Mouse (Mus musculus): ENCODE results near the gene Gpam. TPM values are rescaled to one million over a fixed set of nuclear protein-coding genes. Genes with fewer than 3 reads are reported as not detected.

Gpam gene
- total RNA-seq, 2 experiments from 2014 or later, result 42.0 to 43.0 TPM

DNA sequence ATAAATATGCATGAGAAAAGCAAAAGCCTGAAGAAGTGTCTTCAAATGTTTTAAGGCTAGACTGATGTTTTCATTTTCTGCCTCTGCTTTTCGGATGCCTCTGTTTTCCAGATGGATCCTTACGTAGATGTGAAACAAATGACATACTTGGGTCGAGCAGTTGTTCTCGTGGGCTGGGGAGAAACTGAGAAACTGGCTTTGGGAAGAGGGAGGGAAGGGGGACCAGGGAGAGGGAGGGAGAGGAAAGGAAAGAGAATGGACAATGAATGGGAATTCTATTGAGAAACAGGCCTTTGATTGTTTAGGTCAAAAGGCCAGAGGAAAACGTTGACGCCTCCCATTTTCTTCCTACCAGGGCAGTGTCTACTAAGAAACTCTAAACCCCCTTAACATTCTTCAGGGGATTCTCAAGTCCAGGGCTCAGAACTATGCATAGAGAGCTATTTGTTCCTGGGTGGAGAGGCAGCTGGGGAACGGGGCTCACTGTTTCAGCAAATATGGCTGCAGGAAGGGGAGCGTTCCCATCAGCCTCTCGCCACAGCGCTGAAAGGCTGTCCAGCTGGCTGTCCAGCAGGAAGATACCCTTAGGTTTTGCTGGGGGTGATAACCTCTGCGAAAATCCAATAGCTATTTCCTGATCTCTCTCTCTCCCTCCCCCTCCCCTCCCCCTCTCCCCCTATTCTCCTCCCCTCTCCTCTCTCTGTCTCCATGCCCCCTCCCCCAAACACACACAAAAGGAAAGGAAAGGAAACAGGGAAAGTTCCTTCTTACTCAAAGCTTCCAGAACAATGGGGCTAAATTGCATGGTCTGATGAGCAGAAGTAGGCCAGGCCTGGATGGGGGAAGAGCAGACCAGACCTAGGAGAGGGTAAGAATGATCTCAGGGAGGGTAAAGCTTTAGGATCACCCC is 16.6 kb upstream of the Gpam start:
- DNase-seq (ENCODE audit: low spot score in 2 of 2), result no peak
- intact Hi-C loops (cut with DNase I), result no loop called here

DNA sequence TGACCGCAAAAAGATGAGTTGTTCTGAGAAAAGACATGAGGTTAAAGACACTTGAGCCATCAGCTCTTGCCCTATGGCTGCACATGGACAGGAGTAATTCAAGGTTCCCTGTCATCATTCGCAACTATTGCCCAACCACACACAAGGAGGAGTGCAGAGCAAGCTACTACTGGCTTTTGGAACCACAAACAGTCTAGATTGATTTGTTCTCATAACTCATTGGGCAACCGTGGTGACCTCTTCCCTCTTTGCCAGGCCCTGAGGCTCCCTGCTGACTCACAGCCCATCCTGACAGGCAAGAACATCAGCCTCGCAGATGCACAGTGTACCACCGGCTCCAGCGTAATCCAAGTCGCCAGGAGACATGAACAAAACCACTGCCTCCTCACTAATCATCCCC is 12.3 kb upstream of the Gpam start:
- DNase-seq (ENCODE audit: low spot score in 2 of 2), result no peak
- intact Hi-C loops (cut with DNase I), result no loop called here

DNA sequence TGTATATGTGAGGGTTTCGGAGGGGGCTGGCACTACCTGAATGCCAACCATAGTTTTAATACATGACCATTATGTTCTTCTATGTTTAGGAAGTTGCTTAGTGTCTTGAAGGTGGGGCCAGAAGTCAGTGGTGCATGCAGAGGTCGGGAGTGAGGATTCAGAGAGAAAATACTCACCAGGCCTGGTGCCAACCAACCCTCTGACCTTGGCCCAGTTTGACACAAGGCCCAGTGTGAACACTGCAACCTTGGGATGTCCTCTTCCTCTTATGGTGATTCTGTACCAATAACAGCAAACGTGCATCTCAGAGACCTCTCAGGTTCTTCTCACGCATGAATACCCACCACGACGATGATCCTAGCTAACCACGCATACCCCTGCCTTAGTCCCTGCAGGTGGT is 11.5 kb upstream of the Gpam start:
- DNase-seq (ENCODE audit: low spot score in 2 of 2), result no peak
- intact Hi-C loops (cut with DNase I), result no loop called here

- DNase-seq (ENCODE audit: low spot score in 2 of 2), result no peak
- intact Hi-C loops (cut with DNase I), result no loop called here
Measured at GRCm38 (mm10) chr19:55137884-55138283, 10.8 kb upstream of the Gpam start.

DNA sequence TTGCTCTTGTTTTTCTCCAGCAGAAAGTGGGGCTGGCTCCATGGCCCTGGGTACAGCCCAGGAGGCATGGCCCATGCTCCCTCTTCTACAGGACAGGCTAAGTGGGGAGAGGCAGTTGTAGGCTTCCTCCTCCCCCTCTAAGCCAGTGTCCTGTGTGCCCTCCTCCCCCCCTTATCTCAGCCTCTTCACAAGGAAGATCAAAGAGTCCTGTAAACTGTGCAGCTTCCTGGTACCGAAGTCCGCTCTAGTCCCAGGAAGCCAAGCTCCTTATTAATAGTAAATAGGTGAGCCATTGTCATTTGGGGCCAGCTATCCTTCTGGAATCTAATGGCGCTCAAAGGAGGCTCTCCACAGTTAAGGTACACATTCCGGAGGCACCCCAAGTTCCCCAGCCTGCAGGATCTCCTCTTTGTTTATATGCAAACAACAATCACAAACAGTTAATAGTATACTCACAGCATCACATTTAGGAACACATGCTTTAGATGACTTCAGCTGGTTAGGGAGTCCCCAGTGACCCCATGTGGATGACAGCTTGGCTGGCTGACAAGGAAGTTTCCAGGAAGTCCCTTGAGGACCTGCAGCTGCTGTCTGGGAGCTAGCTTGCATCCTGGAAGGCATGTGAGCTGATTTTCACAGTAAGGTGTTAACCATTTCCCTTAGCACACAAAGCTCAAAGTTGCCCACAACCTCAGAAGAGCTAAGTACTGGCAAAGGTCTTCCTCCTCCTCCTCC is 9.8 kb upstream of the Gpam start:
- intact Hi-C loops (cut with DNase I), result no loop called here
- DNase-seq (ENCODE audit: low spot score in 2 of 2), result no peak

DNA sequence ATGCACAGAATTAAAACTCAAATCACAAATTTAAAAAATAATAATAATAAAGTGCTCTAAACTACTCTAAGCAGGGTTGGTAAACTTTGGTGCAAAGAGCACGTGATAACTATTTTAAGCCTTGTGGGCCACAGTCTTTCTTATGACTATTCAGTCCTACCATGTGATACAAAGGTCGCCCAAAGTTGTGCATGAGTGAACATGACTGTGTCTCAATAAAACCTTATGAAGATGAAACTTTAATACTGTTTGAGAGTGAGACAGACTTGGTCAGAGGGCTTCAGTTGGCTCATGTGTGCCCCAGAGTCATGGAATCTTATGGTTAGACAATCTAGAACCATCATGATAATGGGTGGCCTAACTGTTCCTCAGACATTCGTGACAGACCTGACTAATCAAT is 8.9 kb upstream of the Gpam start:
- no peak for DNase-seq (ENCODE audit: low spot score in 2 of 2)
- intact Hi-C loops (cut with DNase I), result no loop called here

DNA sequence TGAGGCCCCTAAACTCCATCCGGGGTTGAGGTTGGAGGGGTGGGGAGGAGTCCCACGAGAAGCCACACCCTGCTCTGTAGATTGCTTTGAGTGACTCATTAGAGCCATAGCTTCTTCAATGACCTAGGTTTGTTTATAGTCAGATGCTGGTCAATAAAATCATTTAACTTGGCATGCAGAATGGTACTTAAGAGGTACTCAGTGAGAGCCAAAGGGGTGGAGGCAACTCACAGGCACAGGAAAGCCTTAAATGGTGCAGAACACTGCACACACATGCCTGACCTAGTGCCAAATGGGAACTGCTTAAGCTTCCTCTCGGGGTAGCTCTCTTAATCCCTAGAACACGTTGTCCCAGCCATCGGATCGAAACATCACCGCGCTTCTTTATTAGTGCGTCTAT is 7.5 kb upstream of the Gpam start:
- intact Hi-C loops (cut with DNase I), result no loop called here
- DNase-seq (ENCODE audit: low spot score in 2 of 2), result no peak

DNA sequence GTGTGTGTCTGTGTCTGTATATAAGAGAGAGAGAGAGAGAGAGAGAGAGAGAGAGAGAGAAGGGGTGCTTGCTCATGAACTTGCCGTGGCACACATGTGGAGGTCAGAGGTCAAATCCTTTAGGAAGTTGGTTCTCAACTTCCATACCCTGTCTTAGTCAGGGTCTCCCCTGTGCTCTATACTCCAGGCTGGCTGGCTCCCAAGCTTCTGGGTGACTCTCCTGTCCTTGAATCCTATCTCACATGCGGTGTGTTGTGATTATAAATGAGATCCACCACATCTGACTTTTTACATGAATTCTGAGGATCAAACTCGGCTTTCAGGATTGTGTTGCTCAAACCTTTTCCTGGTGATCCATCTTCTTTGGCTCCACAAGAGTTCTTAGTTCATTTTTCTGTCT is 5.4 kb upstream of the Gpam start:
- intact Hi-C loops (cut with DNase I), result no loop called here
- DNase-seq (ENCODE audit: low spot score in 2 of 2), result no peak

GRCm38 (mm10) chr19:55131747-55132146 is 4.7 kb upstream of the Gpam start:
- DNase-seq (ENCODE audit: low spot score in 2 of 2), result no peak
- intact Hi-C loops (cut with DNase I), result no loop called here

- intact Hi-C loops (cut with DNase I), result loop anchor here (10.0 kb wide), 1 partner anchor 56 kb away; the partner anchor contains the start of gene Tectb
- no peak for DNase-seq (ENCODE audit: low spot score in 2 of 2)
Measured at GRCm38 (mm10) chr19:55128469-55128868, 1.4 kb upstream of the Gpam start.

- intact Hi-C loops (cut with DNase I), result loop anchor here (10.0 kb wide), 1 partner anchor 59 kb away; the partner anchor contains the start of gene Tectb
- DNase-seq (ENCODE audit: low spot score in 2 of 2), result no peak
Measured at GRCm38 (mm10) chr19:55125456-55125855, 1.6 kb downstream of the Gpam start.

DNA sequence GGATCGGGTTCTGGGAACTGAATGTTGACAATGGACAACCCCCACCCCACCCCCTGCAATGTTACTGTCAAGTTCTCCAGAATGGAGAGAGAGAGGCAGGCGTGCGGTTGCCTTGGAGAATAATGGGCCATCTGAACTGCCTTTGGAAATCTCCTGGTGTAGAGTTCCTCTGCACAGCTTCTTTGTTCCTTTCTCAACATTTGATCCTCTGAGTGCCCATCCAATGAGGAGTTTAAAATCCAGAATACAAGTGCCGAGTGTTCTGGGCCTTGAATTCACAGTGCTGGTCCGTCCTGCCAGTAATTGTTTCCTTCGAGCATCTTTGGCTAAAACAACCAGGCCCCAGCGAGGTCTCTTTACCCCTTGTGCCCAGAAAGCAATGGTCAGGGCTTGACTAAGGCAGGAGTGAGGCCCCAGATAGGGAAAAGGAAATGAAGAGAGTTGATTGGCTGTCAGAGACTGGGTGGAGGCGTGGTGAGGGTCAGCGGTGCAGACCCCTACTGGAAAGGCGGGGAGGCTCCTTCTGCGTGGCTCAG is 4.0 kb downstream of the Gpam start:
- peak in 1 of 2 experiments; percentile 18 for DNase-seq (ENCODE audit: low spot score in 2 of 2)
- intact Hi-C loops (cut with DNase I), result loop anchor here (10.0 kb wide), 1 partner anchor 62 kb away; the partner anchor contains the start of gene Tectb

DNA sequence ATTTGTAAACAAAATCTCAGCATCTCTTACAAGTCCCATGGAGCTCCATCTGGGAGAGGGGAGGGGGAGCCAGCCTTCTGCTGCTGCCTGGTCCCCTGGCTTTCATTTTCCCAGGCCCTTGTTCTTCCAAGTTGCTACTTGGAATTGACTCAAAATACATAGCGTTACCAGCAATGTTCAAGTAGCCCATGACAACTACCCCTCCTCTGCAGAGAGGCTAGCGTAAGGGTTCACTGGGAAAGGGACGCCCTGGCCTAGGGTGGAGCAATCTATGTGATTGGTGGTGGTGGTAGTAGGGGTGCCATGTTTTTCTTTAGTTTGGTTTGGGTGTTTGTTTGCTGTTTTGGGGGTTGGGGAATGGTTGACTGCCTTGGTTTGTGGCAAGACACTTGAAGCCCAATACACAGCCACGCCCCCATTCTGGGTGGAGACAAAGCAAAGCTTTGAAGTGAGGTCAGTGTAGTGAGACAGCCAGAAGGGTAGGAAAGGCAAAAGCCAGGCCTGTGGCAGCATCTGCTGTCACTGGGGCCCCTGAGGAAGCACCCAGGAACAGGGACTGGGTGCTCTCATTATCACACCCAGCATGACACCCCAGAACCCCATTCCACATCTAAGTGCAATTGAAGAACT is 4.6 kb downstream of the Gpam start:
- intact Hi-C loops (cut with DNase I), result loop anchor here (10.0 kb wide), 1 partner anchor 62 kb away; the partner anchor contains the start of gene Tectb
- no peak for DNase-seq (ENCODE audit: low spot score in 2 of 2)

- intact Hi-C loops (cut with DNase I), result loop anchor here (10.0 kb wide), 1 partner anchor 63 kb away; the partner anchor contains the start of gene Tectb
- no peak for DNase-seq (ENCODE audit: low spot score in 2 of 2)
Measured at GRCm38 (mm10) chr19:55121836-55122235, 5.2 kb downstream of the Gpam start.

DNA sequence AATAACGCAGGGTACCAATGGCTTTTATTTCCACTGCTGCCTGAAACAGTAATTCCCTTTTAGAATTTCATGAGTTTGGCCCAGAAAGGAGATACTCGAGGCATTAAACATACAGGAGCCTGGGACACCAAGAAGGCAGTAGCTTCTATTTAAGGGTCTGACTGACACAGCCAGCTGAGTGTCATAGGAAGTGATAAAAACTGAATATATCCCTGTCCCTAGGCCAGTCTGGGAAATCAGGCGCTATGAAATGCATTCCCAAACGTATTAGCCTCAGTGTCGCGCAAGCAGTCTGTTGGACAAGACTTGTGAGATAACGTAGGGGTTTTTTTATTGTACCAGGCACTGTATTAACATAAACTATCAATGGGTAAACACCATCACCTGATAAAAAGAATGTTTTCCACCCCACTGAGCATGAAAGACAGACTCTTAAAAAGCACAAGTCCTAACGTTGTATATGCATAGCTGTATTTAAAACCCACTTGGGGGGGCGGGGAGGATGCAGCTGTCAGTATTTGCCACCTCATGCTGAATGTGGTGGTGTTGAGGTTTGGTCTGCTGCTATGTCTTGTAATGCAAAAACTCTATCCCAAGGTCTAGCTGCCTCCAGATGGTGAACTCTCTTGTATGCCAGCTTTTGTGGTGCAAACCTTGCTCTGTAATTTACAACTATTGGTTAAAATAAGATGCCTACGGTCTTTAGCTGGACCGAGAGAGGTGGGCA is 6.4 kb downstream of the Gpam start:
- DNase-seq (ENCODE audit: low spot score in 2 of 2), result no peak
- intact Hi-C loops (cut with DNase I), result loop anchor here (10.0 kb wide), 1 partner anchor 64 kb away; the partner anchor contains the start of gene Tectb

GRCm38 (mm10) chr19:55119541-55119940 is 7.5 kb downstream of the Gpam start:
- intact Hi-C loops (cut with DNase I), result no loop called here
- DNase-seq (ENCODE audit: low spot score in 2 of 2), result no peak

GRCm38 (mm10) chr19:55117991-55118390 is 9.0 kb downstream of the Gpam start:
- intact Hi-C loops (cut with DNase I), result no loop called here
- DNase-seq (ENCODE audit: low spot score in 2 of 2), result no peak

GRCm38 (mm10) chr19:55117059-55117815 is 9.8 kb downstream of the Gpam start:
- intact Hi-C loops (cut with DNase I), result no loop called here
- DNase-seq (ENCODE audit: low spot score in 2 of 2), result no peak

Measured in left cerebral cortex, postnatal 36 days (tissue).